In the genomic region with DNA sequence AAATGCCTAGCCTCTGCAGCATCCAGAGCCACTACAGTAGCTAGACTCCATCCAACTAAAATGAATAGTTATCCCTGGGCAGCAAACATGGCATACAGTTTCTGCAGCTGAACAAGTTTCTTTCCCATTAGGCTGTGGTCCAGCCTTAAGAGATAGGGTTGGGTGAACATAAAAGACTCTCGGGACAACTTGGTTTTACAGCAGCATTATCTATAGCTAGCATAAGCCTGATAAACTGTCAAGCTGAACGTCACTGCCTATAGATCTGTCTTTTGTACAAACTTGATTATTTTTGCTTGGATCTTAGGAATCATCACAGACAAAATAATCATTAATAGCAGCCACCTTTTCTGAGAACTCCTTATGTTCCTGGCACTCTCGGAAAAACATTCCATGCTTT, we compare ENCODE assay signal across 35 mouse cellular contexts.
"Had no signal": no experiment of that assay in that cellular context is flagged by ENCODE, and none has a peak within 500 bp of the region (broad histone marks: within the 10 kb centered on the region; RNA-seq: fewer than 3 reads in every experiment).

No protein-coding gene starts in this region.

- H3K9me3 ChIP-seq: heart, embryonic 10.5 days; heart, embryonic 12.5 days; heart, embryonic 13.5 days; heart, embryonic 15.5 days; hindbrain, embryonic 10.5 days; hindbrain, embryonic 12.5 days; hindbrain, embryonic 13.5 days; hindbrain, embryonic 15.5 days; intestine, embryonic 15.5 days; kidney, embryonic 15.5 days had no signal

- DNase-seq: heart, postnatal 10 days; heart, postnatal 14 days; heart, postnatal 36 days; heart, postnatal 4 days; kidney, adult 11 months; kidney, adult 18-20 months; kidney, adult 2 months; kidney, adult 8-10 months; kidney, adult 9 months; kidney, postnatal 10 days; kidney, postnatal 14 days; kidney, postnatal 25 days; kidney, postnatal 36 days; kidney, postnatal 4 days; layer of hippocampus, adult 9-11 months; layer of hippocampus, postnatal 36 days had no signal

- H3K36me3 ChIP-seq: heart, embryonic 10.5 days; heart, embryonic 12.5 days; heart, embryonic 13.5 days; heart, embryonic 15.5 days; hindbrain, embryonic 10.5 days; hindbrain, embryonic 12.5 days; hindbrain, embryonic 13.5 days; hindbrain, embryonic 15.5 days; intestine, embryonic 15.5 days; kidney, embryonic 15.5 days had no signal

- H3K9ac ChIP-seq: heart, embryonic 12.5 days; heart, embryonic 13.5 days; heart, embryonic 15.5 days; hindbrain, embryonic 12.5 days; hindbrain, embryonic 13.5 days; hindbrain, embryonic 14.5 days; hindbrain, embryonic 15.5 days; intestine, embryonic 15.5 days; kidney, embryonic 15.5 days had no signal

- H3K27ac ChIP-seq: heart, embryonic 10.5 days; heart, embryonic 13.5 days; heart, embryonic 15.5 days; hindbrain, embryonic 10.5 days; hindbrain, embryonic 12.5 days; hindbrain, embryonic 13.5 days; hindbrain, embryonic 14.5 days; hindbrain, embryonic 15.5 days; hindbrain, postnatal 0 days; intestine, embryonic 15.5 days; kidney, embryonic 15.5 days; kidney, postnatal 0 days; layer of hippocampus, adult 2 months had no signal

- ATAC-seq: hindbrain, embryonic 16.5 days; hindbrain, postnatal 0 days; inflammation-experienced regulatory T-cells, adult 6 months; intestine, embryonic 15.5 days; intestine, embryonic 16.5 days; intestine, postnatal 0 days had no signal

- H3K4me1 ChIP-seq: heart, embryonic 10.5 days; heart, embryonic 15.5 days; hindbrain, embryonic 10.5 days; hindbrain, embryonic 12.5 days; hindbrain, embryonic 13.5 days; hindbrain, embryonic 15.5 days; intestine, embryonic 15.5 days; kidney, embryonic 15.5 days had no signal

- H3K4me2 ChIP-seq: heart, embryonic 11.5 days; heart, embryonic 12.5 days; heart, embryonic 13.5 days; heart, embryonic 15.5 days; hindbrain, embryonic 12.5 days; hindbrain, embryonic 13.5 days; hindbrain, embryonic 14.5 days; hindbrain, embryonic 15.5 days; intestine, embryonic 15.5 days; kidney, embryonic 15.5 days had no signal

- H3K27me3 ChIP-seq: heart, embryonic 12.5 days; heart, embryonic 13.5 days; heart, embryonic 15.5 days; hindbrain, embryonic 12.5 days; hindbrain, embryonic 13.5 days; hindbrain, embryonic 15.5 days; intestine, embryonic 15.5 days; kidney, embryonic 15.5 days had no signal

- H3K4me3 ChIP-seq: heart, embryonic 10.5 days; heart, embryonic 12.5 days; heart, embryonic 13.5 days; heart, embryonic 15.5 days; hindbrain, embryonic 10.5 days; hindbrain, embryonic 12.5 days; hindbrain, embryonic 13.5 days; hindbrain, embryonic 15.5 days; intestine, embryonic 15.5 days; kidney, embryonic 15.5 days; layer of hippocampus, adult 2 months had no signal
